Mouse (Mus musculus) hindbrain, embryonic 10.5 days (tissue): ENCODE data around the gene Pacrg. TPM values are rescaled to one million over a fixed set of nuclear protein-coding genes. Genes with fewer than 3 reads are reported as not detected.
A peak's percentile ranks its signal among the peaks of the same experiment; 100 is the strongest.

ENCODE experiments used
- DNase-seq: peaks from one replicate; pipeline ENCODE4 v3.0.0-alpha.2; 2017; ENCODE audit warnings: low spot score
- H3K27ac ChIP-seq: fragments of 300-500 bp; sonication (generic); 2 replicates; pipeline ENCODE4 v1.5.1; 2016; ENCODE audit warnings: mild to moderate bottlenecking, moderate library complexity
- H3K27me3 ChIP-seq: fragments of 300-500 bp; sonication (generic); 2 replicates; pipeline ENCODE4 v1.6.1; 2016; ENCODE audit warnings: mild to moderate bottlenecking; ENCODE audit not compliant: poor library complexity, insufficient read depth, severe bottlenecking
- H3K36me3 ChIP-seq: fragments of 300-500 bp; sonication (generic); 2 replicates; pipeline ENCODE4 v1.6.1; 2016; ENCODE audit warnings: mild to moderate bottlenecking, moderate library complexity
- H3K4me1 ChIP-seq: fragments of 300-500 bp; sonication (generic); replicated peaks from 2 replicates; pipeline ENCODE4 v1.6.1; 2016; ENCODE audit warnings: mild to moderate bottlenecking
- H3K4me3 ChIP-seq: fragments of 300-500 bp; sonication (generic); 2 replicates; pipeline ENCODE4 v1.5.1; 2016; ENCODE audit warnings: mild to moderate bottlenecking, moderate library complexity
- H3K9me3 ChIP-seq: fragments of 300-500 bp; sonication (generic); 2 replicates; pipeline ENCODE4 v1.6.1; 2016; ENCODE audit warnings: mild to moderate bottlenecking, moderate library complexity
- whole genome bisulfite sequencing: fragments of 180-500 bp; shearing (Covaris S2); methylation state at CpG from one replicate; pipeline ENCODE4 v1.1.7; 2016; 5-methylcytosine and 5-hydroxymethylcytosine counted together
- polyA plus RNA-seq: library from polyadenylated mRNA; unstranded; fragments of >200 nt; fragmentation: Nextera tagmentation; extraction: Ambion mirVana; gene quantifications from 2 replicates; pipeline ENCODE4 v1.2.1, GENCODE M21; 2016

Gene Pacrg
- polyA plus RNA-seq, 1 experiment from 2014 or later = 5.5 TPM

GRCm38 (mm10) chr17:10550781-10551520, 289.2 kb downstream of the Pacrg start:
- Histone ChIP-seq H3K27me3 (0 out of 2 replicates have a peak, but pooled peaks cover 4% of the 10 kb centered on the region), H3K4me1 (no peaks in the 10 kb centered on the region), H3K36me3 (no peaks in the 10 kb centered on the region), H3K9me3 (no peaks in the 10 kb centered on the region), H3K27ac (no peak overlapping the region), H3K4me3 (no peak overlapping the region)
- WGBS = 76% methylated on average over 15 of the region's 15 CpGs
- no peak for DNase-seq

GRCm38 (mm10) chr17:10549825-10550224, 290.3 kb downstream of the Pacrg start:
- no peak for DNase-seq
- Histone ChIP-seq H3K36me3 (no peaks in the 10 kb centered on the region), H3K27ac (no peak overlapping the region), H3K4me3 (no peak overlapping the region), H3K4me1 (no peaks in the 10 kb centered on the region), H3K27me3 (0 out of 2 replicates have a peak, but pooled peaks cover 4% of the 10 kb centered on the region), H3K9me3 (no peaks in the 10 kb centered on the region)
- 87% methylated on average over 3 of the region's 3 CpGs for WGBS

- Histone ChIP-seq H3K27me3 (0 out of 2 replicates have a peak, but pooled peaks cover 4% of the 10 kb centered on the region), H3K36me3 (no peaks in the 10 kb centered on the region), H3K4me1 (no peaks in the 10 kb centered on the region), H3K9me3 (no peaks in the 10 kb centered on the region), H3K27ac (no peak overlapping the region), H3K4me3 (no peak overlapping the region)
- DNase-seq = no peak
- WGBS = 76% methylated on average over 4 of the region's 4 CpGs
Observed at GRCm38 (mm10) chr17:10548969-10549368, 291.1 kb downstream of the Pacrg start.

- H3K4me1 ChIP-seq = no peaks in the 10 kb centered on the region
- no peak for DNase-seq
- WGBS = 78% methylated on average over 2 of the region's 2 CpGs
- no peaks in the 10 kb centered on the region for H3K27me3 ChIP-seq
- no peaks in the 10 kb centered on the region for H3K36me3 ChIP-seq
- H3K9me3 ChIP-seq = no peaks in the 10 kb centered on the region
- H3K27ac ChIP-seq = no peak overlapping the region
- no peak overlapping the region for H3K4me3 ChIP-seq
Observed at GRCm38 (mm10) chr17:10540772-10541171, 299.3 kb downstream of the Pacrg start.

- no peaks in the 10 kb centered on the region for H3K27me3 ChIP-seq
- H3K27ac ChIP-seq = no peak overlapping the region
- 0 out of 2 replicates have a peak, but pooled peaks cover 8% of the 10 kb centered on the region for H3K4me1 ChIP-seq
- H3K9me3 ChIP-seq = no peaks in the 10 kb centered on the region
- H3K36me3 ChIP-seq = no peaks in the 10 kb centered on the region
- DNase-seq = no peak
- 68% methylated on average over 8 of the region's 8 CpGs for WGBS
- no peak overlapping the region for H3K4me3 ChIP-seq
Observed at GRCm38 (mm10) chr17:10534206-10534605, 305.9 kb downstream of the Pacrg start.

- Histone ChIP-seq H3K36me3 (no peaks in the 10 kb centered on the region), H3K27me3 (no peaks in the 10 kb centered on the region), H3K27ac (no peak overlapping the region), H3K4me1 (0 out of 2 replicates have a peak, but pooled peaks cover 8% of the 10 kb centered on the region), H3K4me3 (no peak overlapping the region), H3K9me3 (no peaks in the 10 kb centered on the region)
- no peak for DNase-seq
- 73% methylated on average over 7 of the region's 7 CpGs for WGBS
Observed at GRCm38 (mm10) chr17:10533461-10533860, 306.6 kb downstream of the Pacrg start.

- H3K27ac ChIP-seq = no peak overlapping the region
- H3K36me3 ChIP-seq = no peaks in the 10 kb centered on the region
- no peaks in the 10 kb centered on the region for H3K27me3 ChIP-seq
- no peaks in the 10 kb centered on the region for H3K9me3 ChIP-seq
- WGBS = 37% methylated on average over 8 of the region's 8 CpGs
- no peak overlapping the region for H3K4me3 ChIP-seq
- DNase-seq = no peak
- H3K4me1 ChIP-seq = 0 out of 2 replicates have a peak, but pooled peaks cover 8% of the 10 kb centered on the region
Observed at GRCm38 (mm10) chr17:10531024-10531423, 309.1 kb downstream of the Pacrg start.

- H3K36me3 ChIP-seq = no peaks in the 10 kb centered on the region
- no peak overlapping the region for H3K27ac ChIP-seq
- DNase-seq = no peak
- H3K4me3 ChIP-seq = no peak overlapping the region
- H3K4me1 ChIP-seq = 0 out of 2 replicates have a peak, but pooled peaks cover 8% of the 10 kb centered on the region
- no peaks in the 10 kb centered on the region for H3K9me3 ChIP-seq
- H3K27me3 ChIP-seq = no peaks in the 10 kb centered on the region
- WGBS = 77% methylated on average over 3 of the region's 3 CpGs
Observed at GRCm38 (mm10) chr17:10529329-10529955, 310.7 kb downstream of the Pacrg start.

GRCm38 (mm10) chr17:10521282-10521681, 318.8 kb downstream of the Pacrg start:
- no peak overlapping the region for H3K4me3 ChIP-seq
- H3K4me1 ChIP-seq = peaks cover 20% of the 10 kb centered on the region
- no peaks in the 10 kb centered on the region for H3K36me3 ChIP-seq
- no peaks in the 10 kb centered on the region for H3K27me3 ChIP-seq
- DNase-seq = no peak
- H3K9me3 ChIP-seq = no peaks in the 10 kb centered on the region
- 82% methylated on average over 7 of the region's 7 CpGs for WGBS
- H3K27ac ChIP-seq = no peak overlapping the region

- H3K4me1 ChIP-seq = peaks cover 32% of the 10 kb centered on the region
- H3K27ac ChIP-seq = peak overlapping the region; percentile 64
- H3K27me3 ChIP-seq = no peaks in the 10 kb centered on the region
- H3K4me3 ChIP-seq = peak overlapping the region; percentile 29
- no peaks in the 10 kb centered on the region for H3K36me3 ChIP-seq
- no peak for DNase-seq
- WGBS = 24% methylated on average over 11 of the region's 11 CpGs
- no peaks in the 10 kb centered on the region for H3K9me3 ChIP-seq
Observed at GRCm38 (mm10) chr17:10519506-10520155, 320.5 kb downstream of the Pacrg start.

GRCm38 (mm10) chr17:10514812-10515211, 325.3 kb downstream of the Pacrg start:
- DNase-seq = no peak
- no peaks in the 10 kb centered on the region for H3K36me3 ChIP-seq
- no peaks in the 10 kb centered on the region for H3K9me3 ChIP-seq
- H3K4me1 ChIP-seq = peaks cover 39% of the 10 kb centered on the region
- peak overlapping the region; percentile 62 for H3K27ac ChIP-seq
- H3K4me3 ChIP-seq = no peak overlapping the region
- H3K27me3 ChIP-seq = no peaks in the 10 kb centered on the region
- 57% methylated on average over 6 of the region's 6 CpGs for WGBS

GRCm38 (mm10) chr17:10510913-10511759, 329.0 kb downstream of the Pacrg start:
- no peak overlapping the region for H3K27ac ChIP-seq
- WGBS = 80% methylated on average over 10 of the region's 10 CpGs
- H3K27me3 ChIP-seq = no peaks in the 10 kb centered on the region
- H3K9me3 ChIP-seq = no peaks in the 10 kb centered on the region
- no peak overlapping the region for H3K4me3 ChIP-seq
- peaks cover 32% of the 10 kb centered on the region for H3K4me1 ChIP-seq
- no peaks in the 10 kb centered on the region for H3K36me3 ChIP-seq
- no peak for DNase-seq
